Mouse (Mus musculus) layer of hippocampus, adult 2 months (tissue): Measurements from ENCODE around the gene Naa10. TPM values are rescaled to one million over a fixed set of nuclear protein-coding genes. Genes with fewer than 3 reads are reported as not detected.

Experiments
- DNase-seq, 2 experiments: peaks; one replicate each; pipeline ENCODE4 v3.0.0; 2022; ENCODE audit warnings: low spot score in 2 of 2
- H3K27ac ChIP-seq: fragments of 200-600 bp; 2 replicates; pipeline ENCODE4 v1.8.1; 2022
- H3K4me3 ChIP-seq: fragments of 200-600 bp; 2 replicates; pipeline ENCODE4 v1.8.1; 2022; ENCODE audit warnings: mild to moderate bottlenecking
- CTCF ChIP-seq: fragments of 200-600 bp; conservative IDR thresholded peaks from 2 replicates; pipeline ENCODE4 v1.8.1; 2022; ENCODE audit warnings: antibody characterized with exemption, mild to moderate bottlenecking, moderate library complexity
- long read RNA-seq, 2 experiments: library from polyadenylated mRNA; stranded (forward); transcript quantifications; one replicate each; pipeline ENCODE4 v2.0.0; 2021; ENCODE audit warnings: borderline mapping rate in 2 of 2
- total RNA-seq, 2 experiments: library from RNA; stranded (reverse); gene quantifications; 2 replicates each; pipeline ENCODE4 v1.2.3; 2021

Naa10 gene
- total RNA-seq: 10 to 100 TPM; 68.0 to 72.0 TPM
- long read RNA-seq, experiment 1, transcript Naa10-204 (8 exons, 1,031 nt): major isoform, 16 of 28 reads
- long read RNA-seq, experiment 1, transcript Naa10-201 (8 exons, 962 nt): minor isoform, 6 of 28 reads
- long read RNA-seq, experiment 1, partial matches to known transcripts: 1 of 28 reads
- long read RNA-seq, experiment 1, other reads (novel, unspliced or antisense): 4 of 28 reads
- long read RNA-seq, experiment 2, transcript Naa10-201 (8 exons, 962 nt): minor isoform, 8 of 28 reads
- long read RNA-seq, experiment 2, transcript Naa10-204 (8 exons, 1,031 nt): major isoform, 15 of 28 reads
- long read RNA-seq, experiment 2, partial matches to known transcripts: 1 of 28 reads
- long read RNA-seq, experiment 2, other reads (novel, unspliced or antisense): 0 of 28 reads

- H3K4me3 ChIP-seq: peak within 1 kb of the TSS; percentile 72
- DNase-seq: peak; percentile 79 to 86
- H3K27ac ChIP-seq: peak within 1 kb of the TSS; percentile 89
- TF ChIP-seq CTCF: no peak
These were observed at the start of gene Naa10, which contains the start of gene Arhgap4 for GRCm38 (mm10) chrX:73921823-73922549. TSS of gene Naa10 (minus strand) at chrX:73921944. TSS of gene Arhgap4 (minus strand) at chrX:73921870.

GRCm38 (mm10) chrX:73970781-73971180 lies 49.0 kb upstream of the Naa10 start:
- Histone ChIP-seq H3K27ac (no peak overlapping the region), H3K4me3 (no peak overlapping the region)
- no peak for TF ChIP-seq CTCF
- DNase-seq: no peak

GRCm38 (mm10) chrX:73969729-73970128 lies 48.0 kb upstream of the Naa10 start:
- DNase-seq: no peak
- no peak overlapping the region for H3K4me3 ChIP-seq
- no peak overlapping the region for H3K27ac ChIP-seq
- no peak for TF ChIP-seq CTCF

GRCm38 (mm10) chrX:73969167-73969566 lies 47.4 kb upstream of the Naa10 start:
- Histone ChIP-seq H3K27ac (no peak overlapping the region), H3K4me3 (no peak overlapping the region)
- no peak for TF ChIP-seq CTCF
- no peak for DNase-seq

GRCm38 (mm10) chrX:73967177-73968075 lies 45.7 kb upstream of the Naa10 start:
- no peak for TF ChIP-seq CTCF
- Histone ChIP-seq H3K27ac (peak overlapping the region; percentile 100), H3K4me3 (peak overlapping the region; percentile 79)
- DNase-seq: peak; percentile 81 to 90

GRCm38 (mm10) chrX:73966248-73967176 lies 44.8 kb upstream of the Naa10 start, which contains the start of gene Hcfc1:
TSS of gene Hcfc1 (minus strand) at chrX:73966357.
- H3K27ac ChIP-seq: peak within 1 kb of the TSS; percentile 100
- TF ChIP-seq CTCF: no peak
- peak; percentile 86 to 90 for DNase-seq
- H3K4me3 ChIP-seq: peak within 1 kb of the TSS; percentile 79

- DNase-seq: peak; percentile 62 to 76
- Histone ChIP-seq H3K4me3 (peak overlapping the region; percentile 79), H3K27ac (peak overlapping the region; percentile 100)
- no peak for TF ChIP-seq CTCF
These were observed 43.6 kb upstream of the Naa10 start for GRCm38 (mm10) chrX:73965307-73965706.

GRCm38 (mm10) chrX:73964363-73964762 lies 42.6 kb upstream of the Naa10 start:
- peak overlapping the region; percentile 50 for H3K4me3 ChIP-seq
- H3K27ac ChIP-seq: peak overlapping the region; percentile 59; the same call in 1 of the 2 replicates
- no peak for TF ChIP-seq CTCF
- DNase-seq: no peak

- no peak for TF ChIP-seq CTCF
- no peak overlapping the region for H3K4me3 ChIP-seq
- no peak for DNase-seq
These were observed 33.2 kb upstream of the Naa10 start for GRCm38 (mm10) chrX:73954988-73955387.

GRCm38 (mm10) chrX:73952603-73953002 lies 30.9 kb upstream of the Naa10 start:
- TF ChIP-seq CTCF: no peak
- no peak overlapping the region for H3K27ac ChIP-seq
- no peak for DNase-seq
- no peak overlapping the region for H3K4me3 ChIP-seq

More at GRCm38 (mm10) chrX:73954988-73955387, 33.2 kb upstream of the Naa10 start:
- no peak overlapping the region for H3K27ac ChIP-seq

- H3K4me3 ChIP-seq: no peak overlapping the region
- DNase-seq: no peak
- H3K27ac ChIP-seq: no peak overlapping the region
- no peak for TF ChIP-seq CTCF
These were observed 27.6 kb upstream of the Naa10 start for GRCm38 (mm10) chrX:73949341-73949740.
